Mouse (Mus musculus) thymus, adult 2 months (tissue): ENCODE measurements around the gene Sppl2a.

Source experiments
- CTCF ChIP-seq: fragments of 200-500 bp; IDR thresholded peaks from 2 replicates; pipeline ENCODE4 v1.5.1; 2012; ENCODE audit warnings: mild to moderate bottlenecking, control low read depth, low read length, moderate library complexity, borderline replicate concordance; ENCODE audit not compliant: control insufficient read depth, poor library complexity, insufficient read depth; ENCODE audit errors: extremely low read depth
- POLR2A ChIP-seq: fragments of 200-500 bp; IDR thresholded peaks from 2 replicates; pipeline ENCODE4 v1.6.1; 2012; ENCODE audit warnings: mild to moderate bottlenecking, low read length, control low read depth, moderate library complexity; ENCODE audit not compliant: control insufficient read depth, poor library complexity, insufficient read depth; ENCODE audit errors: extremely low read depth

GRCm38 (mm10) chr2:126961696-126962095 is 28.7 kb upstream of the Sppl2a start:
- TF ChIP-seq CTCF (no peak), POLR2A (no peak)
